9 mouse cellular contexts compared by ENCODE assay signal in genomic region chr13:35131272-35132185, GRCm38 (mm10).
DNase-seq lines count a peak whose midpoint lies in the region; TF ChIP-seq lines count a peak whose summit lies in the region.
"Had no signal": no experiment of that assay in that cellular context is flagged by ENCODE, and none has a peak within 500 bp of the region (broad histone marks: within the 10 kb centered on the region; RNA-seq: fewer than 3 reads in every experiment).

No protein-coding gene starts in this region.

- H3K4me3 ChIP-seq in cortical plate, adult 2 months (ENCODE audit: insufficient read depth, low read length), result no peak overlapping the region
- H3K4me3 ChIP-seq: midbrain, embryonic 12.5 days had no signal

- intact Hi-C loops in left cerebral cortex, postnatal 4 days (cut with DNase I), result no loop called here
- intact Hi-C loops in gastrocnemius, postnatal 36 days (cut with DNase I), result no loop called here

- peak overlapping the region; percentile 83 for H3K27ac ChIP-seq in cortical plate, adult 2 months (ENCODE audit: insufficient read depth, low read length)
- H3K27ac ChIP-seq: midbrain, embryonic 12.5 days had no signal

- H3K4me1 ChIP-seq in cortical plate, adult 2 months (ENCODE audit: control insufficient read depth, insufficient read depth, low read length), result peaks cover 6% of the 10 kb centered on the region
- H3K4me1 ChIP-seq: midbrain, embryonic 12.5 days had no signal

- TF ChIP-seq CTCF in cortical plate, adult 2 months (IDR thresholded peaks at IDR 0.05; ENCODE audit: extremely low read depth, insufficient read depth, low read length), result no peak

- DNase-seq in left cerebral cortex, adult 11 months (ENCODE audit: low spot score), result peak; percentile 55
- DNase-seq in left cerebral cortex, postnatal 4 days, result no peak
- peak; percentile 51 to 59 for DNase-seq in left cerebral cortex, adult 18-20 months (ENCODE audit: low spot score in 2 of 2)
- DNase-seq in thymus, adult 18-20 months, result peak; percentile 11 to 41
- no peak for DNase-seq in urinary bladder, postnatal 25 days (ENCODE audit: low spot score)
- no peak for DNase-seq in gastrocnemius, postnatal 36 days
- DNase-seq in testis, postnatal 10 days (ENCODE audit: low spot score), result no peak

- no peak for TF ChIP-seq POLR2A in cortical plate, adult 2 months (IDR thresholded peaks at IDR 0.05; ENCODE audit: extremely low read depth, insufficient read depth, low read length)

Comparison
In these comparisons a context has a peak if more than half of its experiments do, and no peak if none do; other contexts are left out.
1. DNase-seq: peak in left cerebral cortex, adult 11 months (single experiment), left cerebral cortex, adult 18-20 months (2 of 2) and thymus, adult 18-20 months (2 of 2); none in left cerebral cortex, postnatal 4 days (single experiment), urinary bladder, postnatal 25 days (single experiment), gastrocnemius, postnatal 36 days (0 of 2) and testis, postnatal 10 days (single experiment).